Mouse (Mus musculus) myocyte (in vitro differentiated cells): ENCODE results near the gene Hsd17b12.
A peak's percentile ranks its signal among the peaks of the same experiment; 100 is the strongest.

Experiments used
- CEBPB ChIP-seq: IDR thresholded peaks from 2 replicates; pipeline ENCODE4 v1.6.1; 2011; ENCODE audit warnings: mild to moderate bottlenecking, moderate library complexity; ENCODE audit not compliant: poor library complexity, insufficient read depth, severe bottlenecking
- MAX ChIP-seq: IDR thresholded peaks from one replicate; pipeline ENCODE4 v1.6.1; 2011; ENCODE audit warnings: low read depth, mild to moderate bottlenecking, control low read depth
- MYOG ChIP-seq, 3 experiments: IDR thresholded peaks; one replicate each; pipeline ENCODE4 v1.6.1; 2011; ENCODE audit warnings: control low read depth in 2 of 3, low read depth in 2 of 3, mild to moderate bottlenecking in 2 of 3; ENCODE audit not compliant: insufficient read length in 2 of 3, control insufficient read depth in 1 of 3, insufficient read depth in 1 of 3
- POLR2A ChIP-seq: IDR thresholded peaks from one replicate; pipeline ENCODE4 v1.6.1; 2011; ENCODE audit warnings: low read depth, mild to moderate bottlenecking, control low read depth, moderate library complexity; ENCODE audit not compliant: insufficient read length
- POLR2AphosphoS2 ChIP-seq: IDR thresholded peaks from one replicate; pipeline ENCODE4 v1.6.1; 2011; ENCODE audit warnings: low read depth, control low read depth; ENCODE audit not compliant: insufficient read length
- SRF ChIP-seq: IDR thresholded peaks from one replicate; pipeline ENCODE4 v1.6.1; 2011; ENCODE audit warnings: low read depth; ENCODE audit not compliant: control insufficient read depth, insufficient read length
- TCF12 ChIP-seq: IDR thresholded peaks from one replicate; pipeline ENCODE4 v1.6.1; 2011; ENCODE audit warnings: mild to moderate bottlenecking, control low read depth; ENCODE audit not compliant: poor library complexity, insufficient read depth, severe bottlenecking
- USF1 ChIP-seq: IDR thresholded peaks from one replicate; pipeline ENCODE4 v1.6.1; 2011; ENCODE audit warnings: low read depth, mild to moderate bottlenecking, control low read depth, moderate library complexity

- TF ChIP-seq MAX (no peak), POLR2A (no peak), MYOG (IDR thresholded peaks at IDR 0.05; ENCODE audit: control insufficient read depth in 1 of 3, insufficient read depth in 1 of 3, insufficient read length in 2 of 3, low read depth in 2 of 3) (peak in 1 of 3 experiments; percentile 39), USF1 (no peak), CEBPB (no peak), POLR2AphosphoS2 (no peak), SRF (no peak), TCF12 (peak; percentile 36)
Measured at GRCm38 (mm10) chr2:94030602-94031001, 127.2 kb downstream of the Hsd17b12 start.
